Mouse (Mus musculus) embryonic fibroblast, embryonic 13.5 days (primary cell): ENCODE results near the gene Celf2.

Source experiments
- CTCF ChIP-seq: IDR thresholded peaks from 2 replicates; pipeline ENCODE4 v1.5.1; 2011; ENCODE audit warnings: mild to moderate bottlenecking, control low read depth, low read length, moderate library complexity, borderline replicate concordance; ENCODE audit not compliant: insufficient read depth
- POLR2A ChIP-seq: IDR thresholded peaks from 2 replicates; pipeline ENCODE4 v1.6.1; 2011; ENCODE audit warnings: low read depth, mild to moderate bottlenecking, control low read depth, low read length, moderate library complexity

- TF ChIP-seq CTCF (no peak), POLR2A (no peak)
These were observed 585.5 kb downstream of the Celf2 start for GRCm38 (mm10) chr2:6923738-6924474.
